13 mouse cellular contexts compared by ENCODE assay signal in genomic region chr5:35041268-35041829, GRCm38 (mm10). TPM values are rescaled to one million over a fixed set of nuclear protein-coding genes. Genes with fewer than 3 reads are reported as not detected.
DNase-seq lines count a peak whose midpoint lies in the region; ATAC-seq lines count a peak whose summit lies in the region.
"Had no signal": no experiment of that assay in that cellular context is flagged by ENCODE, and none has a peak within 500 bp of the region (broad histone marks: within the 10 kb centered on the region; RNA-seq: fewer than 3 reads in every experiment).

Hgfac (plus strand) TSS chr5:35041509.

- peak; percentile 70 for ATAC-seq in intestine, embryonic 16.5 days

- H3K4me3 ChIP-seq in intestine, embryonic 16.5 days (ENCODE audit: low read length) = no peak within 1 kb of the TSS

- peak; percentile 34 to 52 for DNase-seq in lung, adult 18-20 months
- no peak for DNase-seq in lung, postnatal 14 days
- DNase-seq in kidney, postnatal 4 days = peak; percentile 76 to 85
- peak; percentile 63 for DNase-seq in lung, postnatal 36 days
- no peak for DNase-seq in layer of hippocampus, adult 18-20 months (ENCODE audit: low spot score in 2 of 2)
- DNase-seq in gastrocnemius, adult 8-10 months (ENCODE audit: low spot score in 2 of 2) = no peak
- no peak for DNase-seq in adipocyte (ENCODE audit: low spot score)
- DNase-seq: cerebellum, adult 8-10 months; gastrocnemius, postnatal 10 days; heart, postnatal 36 days; retina, postnatal 1 day; thymus, adult 2 months had no signal

- H3K27me3 ChIP-seq in intestine, embryonic 16.5 days (replicated peaks; ENCODE audit: control insufficient read depth, insufficient read depth, low read length) = no peaks in the 10 kb centered on the region

- H3K4me1 ChIP-seq in intestine, embryonic 16.5 days (ENCODE audit: control insufficient read depth, insufficient read depth, low read length) = peaks cover 5% of the 10 kb centered on the region; the same call in 1 of the 2 replicates

- peak within 1 kb of the TSS; percentile 41 for H3K9ac ChIP-seq in intestine, embryonic 16.5 days (ENCODE audit: low read depth, low read length)

- no peaks in the 10 kb centered on the region for H3K36me3 ChIP-seq in intestine, embryonic 16.5 days (ENCODE audit: control insufficient read depth, insufficient read depth, low read length)

- H3K27ac ChIP-seq in intestine, embryonic 16.5 days (ENCODE audit: low read length) = peak within 1 kb of the TSS; percentile 26; the same call in 1 of the 2 replicates

- 40% methylated on average over 6 of the region's 6 CpGs for WGBS in intestine, embryonic 16.5 days

- H3K9me3 ChIP-seq in intestine, embryonic 16.5 days (ENCODE audit: control insufficient read depth, low read length) = no peaks in the 10 kb centered on the region

- no peak within 1 kb of the TSS for H3K4me2 ChIP-seq in intestine, embryonic 16.5 days (ENCODE audit: low read depth, low read length)

RNA-seq across cellular contexts. Expression of gene Hgfac, which starts in this region (rescaled TPM):
- 14.1 and 14.9 TPM in 2 replicates for polyA plus RNA-seq in intestine, embryonic 16.5 days (2015; fragmentation: Nextera tagmentation; extraction: Ambion mirVana)
- total RNA-seq in layer of hippocampus, adult 18-20 months (2021) = 1 to 10 TPM; 1.0 to 2.2 TPM
- total RNA-seq in gastrocnemius, adult 8-10 months (2022) = under 1 TPM in 1 of 4 experiments, not detected in 3; 0.45 TPM

Comparison
In these comparisons a context has a peak if more than half of its experiments do, and no peak if none do; other contexts are left out.
1. DNase-seq: peak in lung, adult 18-20 months (2 of 2), kidney, postnatal 4 days (2 of 2) and lung, postnatal 36 days (single experiment); none in lung, postnatal 14 days (single experiment), layer of hippocampus, adult 18-20 months (0 of 2), gastrocnemius, adult 8-10 months (0 of 2) and adipocyte (single experiment).